Mouse (Mus musculus) heart, adult 8-10 months (tissue): ENCODE results near the gene Mlxip. TPM values are rescaled to one million over a fixed set of nuclear protein-coding genes. Genes with fewer than 3 reads are reported as not detected.

Source experiments
- DNase-seq: peaks from one replicate; pipeline ENCODE4 v3.0.0; 2022; ENCODE audit warnings: low spot score
- total RNA-seq, 4 experiments: library from RNA; stranded (reverse); gene quantifications; 2 replicates each; pipeline ENCODE4 v1.2.4; 2022

Gene Mlxip
- total RNA-seq, 4 experiments from 2014 or later, result 23.4 to 30.6 (median 27.3) TPM

- peak; percentile 86 for DNase-seq
These were observed 37.1 kb downstream of the Mlxip start for GRCm38 (mm10) chr5:123431524-123432304.

- no peak for DNase-seq
These were observed 37.8 kb downstream of the Mlxip start for GRCm38 (mm10) chr5:123432305-123432874.

- peak; percentile 66 for DNase-seq
These were observed 41.6 kb downstream of the Mlxip start for GRCm38 (mm10) chr5:123436071-123436779.

GRCm38 (mm10) chr5:123436780-123437175, 42.2 kb downstream of the Mlxip start:
- peak; percentile 65 for DNase-seq

- DNase-seq, result no peak
These were observed 43.8 kb downstream of the Mlxip start for GRCm38 (mm10) chr5:123438381-123438780.

GRCm38 (mm10) chr5:123439312-123439711, 44.7 kb downstream of the Mlxip start:
- DNase-seq, result no peak

GRCm38 (mm10) chr5:123439941-123440340, 45.3 kb downstream of the Mlxip start:
- DNase-seq, result no peak

- DNase-seq, result no peak
These were observed 46.1 kb downstream of the Mlxip start for GRCm38 (mm10) chr5:123440664-123441063.

GRCm38 (mm10) chr5:123442283-123442682, 47.7 kb downstream of the Mlxip start:
- DNase-seq, result no peak

GRCm38 (mm10) chr5:123444069-123444468, 49.5 kb downstream of the Mlxip start:
- DNase-seq, result peak; percentile 78

- no peak for DNase-seq
These were observed 50.3 kb downstream of the Mlxip start for GRCm38 (mm10) chr5:123444849-123445334.

- DNase-seq, result no peak
These were observed 57.3 kb downstream of the Mlxip start for GRCm38 (mm10) chr5:123451886-123452285.

GRCm38 (mm10) chr5:123461420-123461819, 66.8 kb downstream of the Mlxip start:
- no peak for DNase-seq

- no peak for DNase-seq
These were observed 70.0 kb downstream of the Mlxip start for GRCm38 (mm10) chr5:123464638-123465037.

GRCm38 (mm10) chr5:123470784-123471400, 76.3 kb downstream of the Mlxip start:
- no peak for DNase-seq

GRCm38 (mm10) chr5:123473817-123474216, 79.2 kb downstream of the Mlxip start:
- no peak for DNase-seq

- no peak for DNase-seq
These were observed 93.2 kb downstream of the Mlxip start for GRCm38 (mm10) chr5:123487659-123488395.

GRCm38 (mm10) chr5:123489112-123489785, 94.7 kb downstream of the Mlxip start, which contains the start of the genes Lrrc43 and Il31:
TSS of gene Lrrc43 (plus strand) at chr5:123489305.
TSS of gene Il31 (minus strand) at chr5:123489489.
- DNase-seq, result no peak

GRCm38 (mm10) chr5:123489935-123490334, 95.3 kb downstream of the Mlxip start:
- DNase-seq, result peak; percentile 56

GRCm38 (mm10) chr5:123499717-123500116, 105.1 kb downstream of the Mlxip start:
- DNase-seq, result peak; percentile 17
